Mouse (Mus musculus) brown adipose tissue, adult 24 weeks (tissue): ENCODE results near the gene Arid5b. TPM values are rescaled to one million over a fixed set of nuclear protein-coding genes. Genes with fewer than 3 reads are reported as not detected.

Experiments
- H3K27ac ChIP-seq: fragments of 200-500 bp; replicated peaks from 2 replicates; pipeline ENCODE4 v1.5.1; 2012; ENCODE audit warnings: low read depth, mild to moderate bottlenecking, low read length
- H3K4me1 ChIP-seq: fragments of 200-500 bp; 2 replicates; pipeline ENCODE4 v1.6.1; 2012; ENCODE audit warnings: low read length, mixed read lengths; ENCODE audit not compliant: control insufficient read depth, insufficient read depth, insufficient read length
- H3K4me3 ChIP-seq: fragments of 200-500 bp; 2 replicates; pipeline ENCODE4 v1.5.1; 2012; ENCODE audit warnings: low read depth, mild to moderate bottlenecking, low read length, moderate library complexity; ENCODE audit not compliant: insufficient read depth
- polyA plus RNA-seq: library from polyadenylated mRNA; stranded (reverse); fragments of >200 nt; gene quantifications from 2 replicates; pipeline ENCODE4 v1.2.4, GENCODE M21; 2012; ENCODE audit not compliant: missing spikeins, insufficient read depth, insufficient read length

Gene Arid5b
- polyA plus RNA-seq, 1 experiment, result 5.0 TPM

DNA sequence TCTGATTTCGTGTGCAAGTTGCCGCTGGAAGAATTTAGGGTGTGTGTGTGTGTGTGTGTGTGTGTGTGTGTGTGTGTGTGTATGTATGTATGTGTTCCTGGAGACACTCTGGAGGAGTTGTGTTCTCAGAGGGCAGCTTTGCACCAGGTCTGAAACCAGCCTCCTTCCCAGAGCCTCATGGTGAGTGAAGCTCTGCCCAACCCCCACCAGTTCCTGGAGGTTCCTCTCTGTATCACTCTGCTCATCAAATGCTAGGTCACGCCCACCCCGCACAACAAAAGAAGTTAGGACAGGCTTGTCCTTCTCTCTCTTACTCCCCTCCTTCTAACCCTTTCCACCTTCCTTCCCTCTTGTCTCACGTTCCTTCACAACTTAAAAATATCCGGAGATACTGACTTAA, 234.6 kb downstream of the Arid5b start:
- no peaks in the 10 kb centered on the region for H3K4me1 ChIP-seq
- no peak overlapping the region for H3K27ac ChIP-seq
- H3K4me3 ChIP-seq, result no peak overlapping the region
